Mouse (Mus musculus) frontal cortex, adult (tissue): ENCODE measurements at regions not wholly inside any gene's neighbourhood (a gene's known extent, or its start where the extent isn't known, plus 50 kb on each side); places are given as distances from the start of the nearest gene placed in this dataset.
A peak's percentile ranks its signal among the peaks of the same experiment; 100 is the strongest.

ENCODE experiments used
- ATAC-seq: cut with Nextera tagmentation; 2 replicates; pipeline ENCODE4 v1.9.2; 2017; ENCODE audit warnings: mild to moderate bottlenecking, moderate library complexity, mixed read lengths; ENCODE audit not compliant: low TSS enrichment

- no peak for ATAC-seq
Measured at GRCm38 (mm10) chr10:71959584-71959983, 612.0 kb downstream of the Ipmk start.

- ATAC-seq, result no peak
Measured at GRCm38 (mm10) chr10:71960422-71961089, 613.0 kb downstream of the Ipmk start.

GRCm38 (mm10) chr10:71978035-71978434 lies 630.5 kb downstream of the Ipmk start:
- peak; percentile 70 for ATAC-seq

GRCm38 (mm10) chr10:72002875-72003720 lies 651.5 kb upstream of the Zwint start:
- ATAC-seq, result peak; percentile 89
